Mouse (Mus musculus) kidney, postnatal 25 days (tissue): ENCODE results near the gene Fscn1.

Source experiments
- DNase-seq, 2 experiments: peaks; one replicate each; pipeline ENCODE4 v3.0.0; 2021; ENCODE audit warnings: mixed read lengths in 2 of 2

Gene Fscn1

GRCm38 (mm10) chr5:142959576-142960556, at the start of gene Fscn1:
Fscn1 (plus strand) TSS chr5:142960343.
- DNase-seq: peak; percentile 86 to 87

GRCm38 (mm10) chr5:142911629-142912028, 48.5 kb upstream of the Fscn1 start:
- DNase-seq: no peak

- DNase-seq: no peak
Observed at GRCm38 (mm10) chr5:142912320-142912719, 47.8 kb upstream of the Fscn1 start.

GRCm38 (mm10) chr5:142912739-142913138, 47.4 kb upstream of the Fscn1 start:
- DNase-seq: no peak

- DNase-seq: no peak
Observed at GRCm38 (mm10) chr5:142915231-142915630, 44.9 kb upstream of the Fscn1 start.

- DNase-seq: no peak
Observed at GRCm38 (mm10) chr5:142916593-142916992, 43.5 kb upstream of the Fscn1 start.

- DNase-seq: no peak
Observed at GRCm38 (mm10) chr5:142917402-142917801, 42.7 kb upstream of the Fscn1 start.

- DNase-seq: peak; percentile 61 to 91
Observed at GRCm38 (mm10) chr5:142920311-142921073, 39.7 kb upstream of the Fscn1 start.

GRCm38 (mm10) chr5:142921074-142921459, 39.1 kb upstream of the Fscn1 start:
- no peak for DNase-seq

- DNase-seq: no peak
Observed at GRCm38 (mm10) chr5:142922251-142922650, 37.9 kb upstream of the Fscn1 start.

- no peak for DNase-seq
Observed at GRCm38 (mm10) chr5:142923781-142924180, 36.4 kb upstream of the Fscn1 start.

- peak in 1 of 2 experiments; percentile 57 for DNase-seq
Observed at GRCm38 (mm10) chr5:142924336-142924959, 35.7 kb upstream of the Fscn1 start.

- DNase-seq: peak; percentile 61 to 80
Observed at GRCm38 (mm10) chr5:142926204-142926939, 33.8 kb upstream of the Fscn1 start.

- no peak for DNase-seq
Observed at GRCm38 (mm10) chr5:142926940-142927228, 33.3 kb upstream of the Fscn1 start.

- DNase-seq: no peak
Observed at GRCm38 (mm10) chr5:142927341-142927930, 32.7 kb upstream of the Fscn1 start.

- DNase-seq: peak; percentile 79 to 87
Observed at GRCm38 (mm10) chr5:142928749-142929399, 31.3 kb upstream of the Fscn1 start.

GRCm38 (mm10) chr5:142929400-142929752, 30.8 kb upstream of the Fscn1 start:
- DNase-seq: peak in 1 of 2 experiments; percentile 44

- no peak for DNase-seq
Observed at GRCm38 (mm10) chr5:142931241-142931745, 28.9 kb upstream of the Fscn1 start.

GRCm38 (mm10) chr5:142932084-142932685, 28.0 kb upstream of the Fscn1 start:
- peak; percentile 81 to 93 for DNase-seq

GRCm38 (mm10) chr5:142932731-142933130, 27.4 kb upstream of the Fscn1 start:
- DNase-seq: no peak
